In the genomic region with DNA sequence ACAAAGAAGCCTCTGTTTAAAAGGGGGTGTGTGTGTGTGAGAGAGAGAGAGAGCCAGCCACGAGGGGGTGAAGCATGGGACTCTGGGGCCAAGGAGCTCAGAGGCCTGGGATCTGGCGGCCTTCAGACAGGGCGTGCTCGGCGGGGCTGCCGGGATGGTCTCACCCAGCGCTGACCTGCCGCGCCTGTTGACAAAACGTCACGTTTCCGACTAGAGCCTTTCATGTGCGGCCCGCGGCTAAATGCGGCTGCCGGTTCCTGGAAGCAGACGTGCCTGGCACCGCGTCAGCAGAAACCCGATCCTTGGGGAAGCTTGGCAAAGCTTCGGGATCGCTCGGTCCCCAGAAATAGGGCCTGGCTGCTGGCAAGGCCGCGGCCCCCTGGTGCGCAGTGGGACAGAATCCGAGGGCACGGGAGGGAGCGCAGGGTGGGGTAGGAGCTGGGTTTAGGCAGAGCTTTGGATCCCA, we compare ENCODE assay signal across 8 mouse cellular contexts. TPM values are rescaled to one million over a fixed set of nuclear protein-coding genes. Genes with fewer than 3 reads are reported as not detected.
DNase-seq lines count a peak whose midpoint lies in the region; ATAC-seq and TF ChIP-seq lines count a peak whose summit lies in the region.

No protein-coding gene starts in this region.

- H3K36me3 ChIP-seq in hindbrain, postnatal 0 days (ENCODE audit: insufficient read depth, low read length): no peaks in the 10 kb centered on the region; the same call in 1 of the 2 replicates

- peak; percentile 92 to 97 for DNase-seq in adrenal gland, adult (ENCODE audit: inconsistent age in 2 of 2, low spot score in 1 of 2)
- DNase-seq in embryo, embryonic 10.5 days (ENCODE audit: low spot score): peak; percentile 85
- DNase-seq in gastrocnemius, postnatal 14 days: peak; percentile 92
- peak; percentile 84 for DNase-seq in hindbrain, postnatal 0 days (ENCODE audit: low spot score)
- peak; percentile 69 for DNase-seq in left cerebral cortex, adult 11 months (ENCODE audit: low spot score)
- peak; percentile 92 for DNase-seq in lung, postnatal 10 days
- DNase-seq in ovary, postnatal 10 days (ENCODE audit: low spot score): peak; percentile 57
- peak; percentile 29 to 30 for DNase-seq in thymus, postnatal 36 days

- H3K27ac ChIP-seq in hindbrain, postnatal 0 days: peak overlapping the region; percentile 69

- no peak for TF ChIP-seq CTCF in hindbrain, postnatal 0 days (IDR thresholded peaks at IDR 0.05; ENCODE audit: low read depth)

- H3K27me3 ChIP-seq in hindbrain, postnatal 0 days (ENCODE audit: insufficient read depth, low read length): no peaks in the 10 kb centered on the region

- ATAC-seq in hindbrain, postnatal 0 days: peak; percentile 89

- intact Hi-C loops in gastrocnemius, postnatal 14 days (cut with DNase I; ENCODE audit: low total_unique reads): no loop called here

- peak overlapping the region; percentile 63 for H3K4me2 ChIP-seq in hindbrain, postnatal 0 days (ENCODE audit: low read depth, low read length)

- H3K4me1 ChIP-seq in hindbrain, postnatal 0 days (ENCODE audit: insufficient read depth, low read length): peaks cover 6% of the 10 kb centered on the region; the same call in 1 of the 2 replicates

- WGBS in hindbrain, postnatal 0 days: 3% methylated on average over 30 of the region's 30 CpGs

- H3K9me3 ChIP-seq in hindbrain, postnatal 0 days (ENCODE audit: low read length): no peaks in the 10 kb centered on the region

- H3K9ac ChIP-seq in hindbrain, postnatal 0 days (replicated peaks; ENCODE audit: low read length): peak overlapping the region; percentile 22

- H3K4me3 ChIP-seq in hindbrain, postnatal 0 days (ENCODE audit: low read length): peak overlapping the region; percentile 27

RNA-seq across cellular contexts. Expression of a gene that starts 7.9 kb away (rescaled TPM):
- 10 to 100 TPM; 30.2 to 51.0 TPM for total RNA-seq in gastrocnemius, postnatal 14 days (2021)
- total RNA-seq in hindbrain, postnatal 0 days (2014; rRNA removed): 3.8 and 7.7 TPM in 2 replicates
- 6.0 and 6.4 TPM in 2 replicates for polyA plus RNA-seq in hindbrain, postnatal 0 days (2015; fragmentation: Nextera tagmentation; extraction: Ambion mirVana)

Comparison
In these comparisons a context has a peak if more than half of its experiments do, and no peak if none do; other contexts are left out.
1. Peak in every context shown above with its lines: DNase-seq, ATAC-seq, H3K4me3 ChIP-seq and H3K27ac ChIP-seq.
2. DNase-seq: peak in every context shown above with its lines; median percentile 94 in adrenal gland, adult; 92 in gastrocnemius, postnatal 14 days; 92 in lung, postnatal 10 days; 85 in embryo, embryonic 10.5 days; 84 in hindbrain, postnatal 0 days; 69 in left cerebral cortex, adult 11 months; 57 in ovary, postnatal 10 days; 30 in thymus, postnatal 36 days.